In the genomic region with DNA sequence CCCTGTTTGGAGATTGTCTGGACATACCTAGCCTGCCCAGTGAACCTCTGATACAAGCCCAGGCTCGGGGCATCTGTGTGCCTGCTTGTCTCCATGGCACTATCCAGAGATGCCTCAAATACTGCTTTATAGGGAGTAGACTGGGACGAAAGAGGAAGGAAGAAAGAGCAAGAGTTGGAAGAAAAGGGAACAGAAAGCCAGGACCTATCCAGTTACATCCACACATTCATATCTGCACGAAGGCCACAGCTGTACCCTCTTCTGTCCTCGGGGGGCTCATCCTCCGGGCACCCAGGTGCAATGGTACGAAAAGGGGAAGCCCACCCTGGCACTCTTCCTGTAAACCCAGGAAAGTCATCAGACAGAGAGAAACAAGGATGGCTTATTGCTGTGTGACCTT, we compare ENCODE assay signal across 18 mouse cellular contexts.
"Had no signal": no experiment of that assay in that cellular context is flagged by ENCODE, and none has a peak within 500 bp of the region (broad histone marks: within the 10 kb centered on the region; RNA-seq: fewer than 3 reads in every experiment).

No protein-coding gene starts in this region.

- H3K4me2 ChIP-seq: lung, embryonic 14.5 days; midbrain, embryonic 12.5 days; neural tube, embryonic 13.5 days; neural tube, embryonic 15.5 days had no signal

- ATAC-seq: midbrain, embryonic 16.5 days had no signal

- H3K9me3 ChIP-seq: midbrain, embryonic 10.5 days; midbrain, embryonic 12.5 days; neural tube, embryonic 13.5 days; neural tube, embryonic 15.5 days had no signal

- H3K36me3 ChIP-seq: midbrain, embryonic 10.5 days; midbrain, embryonic 12.5 days; neural tube, embryonic 13.5 days; neural tube, embryonic 15.5 days had no signal

- H3K27ac ChIP-seq: liver, embryonic 14.5 days; midbrain, embryonic 10.5 days; midbrain, embryonic 12.5 days; neural tube, embryonic 13.5 days; neural tube, embryonic 15.5 days had no signal

- DNase-seq: lung, adult 18-20 months; lung, embryonic 14.5 days; lung, postnatal 10 days; lung, postnatal 4 days; retina, postnatal 1 day; right cerebral cortex, adult 18-20 months; right cerebral cortex, postnatal 25 days; right cerebral cortex, postnatal 4 days; spleen, adult 18-20 months; thymus, adult 18-20 months; thymus, postnatal 25 days had no signal

- H3K4me3 ChIP-seq: midbrain, embryonic 10.5 days; midbrain, embryonic 12.5 days; myocyte; neural tube, embryonic 13.5 days; neural tube, embryonic 15.5 days had no signal

- H3K4me1 ChIP-seq: midbrain, embryonic 10.5 days; midbrain, embryonic 12.5 days had no signal

- H3K9ac ChIP-seq: liver, embryonic 14.5 days; lung, embryonic 14.5 days; midbrain, embryonic 12.5 days; neural tube, embryonic 13.5 days; neural tube, embryonic 15.5 days had no signal

- H3K27me3 ChIP-seq: midbrain, embryonic 12.5 days had no signal
